Mouse (Mus musculus) lung, adult 2 months (tissue): ENCODE measurements around the gene Slc6a4.

ENCODE experiments used
- CTCF ChIP-seq: fragments of 200-500 bp; IDR thresholded peaks from 2 replicates; pipeline ENCODE4 v1.5.1; 2011; ENCODE audit warnings: mild to moderate bottlenecking, low read length, control low read depth; ENCODE audit not compliant: insufficient read depth
- POLR2A ChIP-seq: fragments of 200-500 bp; IDR thresholded peaks from 2 replicates; pipeline ENCODE4 v1.6.1; 2011; ENCODE audit warnings: low read depth, mild to moderate bottlenecking, control low read depth, low read length, borderline replicate concordance; ENCODE audit errors: extremely low read depth

GRCm38 (mm10) chr11:76995966-76996672, 2.3 kb upstream of the Slc6a4 start:
- no peak for TF ChIP-seq CTCF
- TF ChIP-seq POLR2A = no peak; the same call in 1 of the 2 replicates
